ENCODE assay signal across 7 mouse cellular contexts in the genomic region with DNA sequence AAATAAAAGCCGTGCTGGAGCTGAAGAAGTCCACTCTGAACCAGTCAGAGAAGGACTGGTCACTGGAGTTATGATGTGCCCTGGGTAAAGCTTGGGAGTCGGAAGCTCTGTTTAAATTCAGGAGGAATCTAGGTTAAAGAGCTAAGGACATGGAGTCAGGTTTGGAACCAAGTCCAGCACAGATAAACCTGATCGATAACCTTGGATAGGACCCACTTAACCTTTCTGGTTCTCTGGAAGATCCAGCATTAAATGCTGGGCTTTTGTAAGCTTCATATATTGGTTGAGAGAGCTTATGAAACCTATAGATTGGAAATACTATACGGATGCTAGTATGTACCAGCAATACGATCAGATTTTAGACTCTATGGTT. TPM values are rescaled to one million over a fixed set of nuclear protein-coding genes. Genes with fewer than 3 reads are reported as not detected.
DNase-seq lines count a peak whose midpoint lies in the region; ATAC-seq lines count a peak whose summit lies in the region.

No protein-coding gene starts in this region.

- 28% methylated on average over 5 of the region's 5 CpGs for WGBS in forebrain, embryonic 13.5 days
- WGBS in limb, embryonic 15.5 days, result 22% methylated on average over 5 of the region's 5 CpGs
- 19% methylated on average over 5 of the region's 5 CpGs for WGBS in stomach, embryonic 16.5 days

- H3K36me3 ChIP-seq in megakaryocyte, embryonic 14.5 days (replicated peaks; ENCODE audit: low read length), result peaks cover 2% of the 10 kb centered on the region
- peaks cover 5% of the 10 kb centered on the region; the same call in 1 of the 2 replicates for H3K36me3 ChIP-seq in forebrain, embryonic 13.5 days (ENCODE audit: poor library complexity, severe bottlenecking)
- no peaks in the 10 kb centered on the region; the same call in 1 of the 2 replicates for H3K36me3 ChIP-seq in limb, embryonic 15.5 days
- H3K36me3 ChIP-seq in stomach, embryonic 16.5 days (ENCODE audit: control insufficient read depth, insufficient read depth, low read length), result no peaks in the 10 kb centered on the region

- peak overlapping the region; percentile 97 for H3K4me3 ChIP-seq in megakaryocyte, embryonic 14.5 days (replicated peaks)
- peak overlapping the region; percentile 85 for H3K4me3 ChIP-seq in forebrain, embryonic 13.5 days
- peak overlapping the region; percentile 74 for H3K4me3 ChIP-seq in limb, embryonic 15.5 days
- H3K4me3 ChIP-seq in stomach, embryonic 16.5 days (replicated peaks; ENCODE audit: low read length), result peak overlapping the region; percentile 75

- peak overlapping the region; percentile 92 for H3K4me2 ChIP-seq in forebrain, embryonic 13.5 days
- H3K4me2 ChIP-seq in limb, embryonic 15.5 days, result peak overlapping the region; percentile 59
- peak overlapping the region; percentile 79 for H3K4me2 ChIP-seq in stomach, embryonic 16.5 days (ENCODE audit: low read depth, low read length)

- no peaks in the 10 kb centered on the region for H3K9me3 ChIP-seq in megakaryocyte, embryonic 14.5 days
- no peaks in the 10 kb centered on the region for H3K9me3 ChIP-seq in forebrain, embryonic 13.5 days (replicated peaks)
- no peaks in the 10 kb centered on the region for H3K9me3 ChIP-seq in limb, embryonic 15.5 days
- H3K9me3 ChIP-seq in stomach, embryonic 16.5 days (replicated peaks; ENCODE audit: control insufficient read depth, low read length), result no peaks in the 10 kb centered on the region

- H3K27me3 ChIP-seq in megakaryocyte, embryonic 14.5 days (replicated peaks), result no peaks in the 10 kb centered on the region
- no peaks in the 10 kb centered on the region for H3K27me3 ChIP-seq in forebrain, embryonic 13.5 days
- no peaks in the 10 kb centered on the region for H3K27me3 ChIP-seq in limb, embryonic 15.5 days
- H3K27me3 ChIP-seq in stomach, embryonic 16.5 days (ENCODE audit: control insufficient read depth, insufficient read depth, low read length), result no peaks in the 10 kb centered on the region

- H3K9ac ChIP-seq in forebrain, embryonic 13.5 days, result peak overlapping the region; percentile 89
- peak overlapping the region; percentile 63 for H3K9ac ChIP-seq in limb, embryonic 15.5 days
- peak overlapping the region; percentile 84 for H3K9ac ChIP-seq in stomach, embryonic 16.5 days (ENCODE audit: low read length)

- ATAC-seq in megakaryocyte, adult 5-6 weeks (ENCODE audit: poor library complexity, severe bottlenecking), result no peak
- ATAC-seq in forebrain, embryonic 13.5 days, result no peak
- no peak for ATAC-seq in limb, embryonic 15.5 days (ENCODE audit: insufficient number of reproducible peaks, low FRiP score, low TSS enrichment, low read depth)
- ATAC-seq in stomach, embryonic 16.5 days (ENCODE audit: insufficient read depth, low FRiP score), result no peak

- no peak for DNase-seq in cerebellum, adult 18-20 months
- no peak for DNase-seq in adrenal gland, adult 8-10 months

- peak overlapping the region; percentile 67; the same call in 1 of the 2 replicates for H3K27ac ChIP-seq in forebrain, embryonic 13.5 days
- H3K27ac ChIP-seq in limb, embryonic 15.5 days, result peak overlapping the region; percentile 65; the same call in 1 of the 2 replicates
- no peak overlapping the region for H3K27ac ChIP-seq in stomach, embryonic 16.5 days (ENCODE audit: low read length)

- H3K4me1 ChIP-seq in megakaryocyte, embryonic 14.5 days, result peaks cover 39% of the 10 kb centered on the region
- peaks cover 31% of the 10 kb centered on the region for H3K4me1 ChIP-seq in forebrain, embryonic 13.5 days
- peaks cover 7% of the 10 kb centered on the region for H3K4me1 ChIP-seq in limb, embryonic 15.5 days
- H3K4me1 ChIP-seq in stomach, embryonic 16.5 days (ENCODE audit: control insufficient read depth, insufficient read depth, low read length), result peaks cover 16% of the 10 kb centered on the region

RNA-seq across cellular contexts. Expression of gene Fam222b, which starts 0.7 kb away (rescaled TPM):
- polyA plus RNA-seq in megakaryocyte, embryonic 14.5 days (2012; ENCODE audit: insufficient read depth, low replicate concordance), result 32.0 and 49.0 TPM in 2 replicates
- 24.0 and 28.2 TPM in 2 replicates for total RNA-seq in megakaryocyte, adult 5-6 weeks (2015)
- 8.5 and 9.1 TPM in 2 replicates for total RNA-seq in megakaryocyte, adult 5-6 weeks (2017)
- 22.1 and 23.7 TPM in 2 replicates for polyA plus RNA-seq in forebrain, embryonic 13.5 days (2015; fragmentation: Nextera tagmentation; extraction: Ambion mirVana)
- polyA plus RNA-seq in limb, embryonic 15.5 days (2015; fragmentation: Nextera tagmentation; extraction: Ambion mirVana), result 10.5 and 13.2 TPM in 2 replicates
- polyA plus RNA-seq in stomach, embryonic 16.5 days (2015; fragmentation: Nextera tagmentation; extraction: Ambion mirVana), result 9.5 and 11.5 TPM in 2 replicates
- 10 to 100 TPM; 19.6 to 29.0 (median 22.4) TPM for total RNA-seq in adrenal gland, adult 8-10 months (2022)

RNA-seq across cellular contexts. Expression of gene Eral1, which starts 14.9 kb away (rescaled TPM):
- polyA plus RNA-seq in megakaryocyte, embryonic 14.5 days (2012; ENCODE audit: insufficient read depth, low replicate concordance), result 1.6 TPM in 1 of 2 replicates, not detected in the other
- 14.1 and 19.2 TPM in 2 replicates for total RNA-seq in megakaryocyte, adult 5-6 weeks (2015)
- total RNA-seq in megakaryocyte, adult 5-6 weeks (2017), result 20.9 and 22.1 TPM in 2 replicates
- polyA plus RNA-seq in forebrain, embryonic 13.5 days (2015; fragmentation: Nextera tagmentation; extraction: Ambion mirVana), result 33.0 and 36.6 TPM in 2 replicates
- 30.6 and 33.7 TPM in 2 replicates for polyA plus RNA-seq in limb, embryonic 15.5 days (2015; fragmentation: Nextera tagmentation; extraction: Ambion mirVana)
- polyA plus RNA-seq in stomach, embryonic 16.5 days (2015; fragmentation: Nextera tagmentation; extraction: Ambion mirVana), result 28.3 and 29.0 TPM in 2 replicates
- 10 to 100 TPM; 32.2 to 39.5 (median 37.2) TPM for total RNA-seq in adrenal gland, adult 8-10 months (2022)

RNA-seq across cellular contexts. Expression of gene Flot2, which starts 57.4 kb away (rescaled TPM):
- polyA plus RNA-seq in megakaryocyte, embryonic 14.5 days (2012; ENCODE audit: insufficient read depth, low replicate concordance), result 2.2 and 9.5 TPM in 2 replicates
- 82.9 and 91.4 TPM in 2 replicates for total RNA-seq in megakaryocyte, adult 5-6 weeks (2015)
- total RNA-seq in megakaryocyte, adult 5-6 weeks (2017), result 140 and 141 TPM in 2 replicates
- 69.6 and 78.1 TPM in 2 replicates for polyA plus RNA-seq in forebrain, embryonic 13.5 days (2015; fragmentation: Nextera tagmentation; extraction: Ambion mirVana)
- polyA plus RNA-seq in limb, embryonic 15.5 days (2015; fragmentation: Nextera tagmentation; extraction: Ambion mirVana), result 56.1 and 67.6 TPM in 2 replicates
- 59.0 and 61.1 TPM in 2 replicates for polyA plus RNA-seq in stomach, embryonic 16.5 days (2015; fragmentation: Nextera tagmentation; extraction: Ambion mirVana)
- 100 to 1,000 TPM in 2 of 4 experiments, 10 to 100 TPM in 2; 86.1 to 115 (median 101) TPM for total RNA-seq in adrenal gland, adult 8-10 months (2022)

Comparison
In these comparisons a context has a peak if more than half of its experiments do, and no peak if none do; other contexts are left out.
1. RNA of gene Eral1, which starts 14.9 kb away (polyA plus RNA-seq): 33.0 to 36.6 TPM in forebrain, embryonic 13.5 days, 30.6 to 33.7 TPM in limb, embryonic 15.5 days and 28.3 to 29.0 TPM in stomach, embryonic 16.5 days; 1.6 TPM in megakaryocyte, embryonic 14.5 days; every median in the first group is over 10 times any median in the second.
2. Peak in every context shown above with its lines, with median percentiles within 50 percentile points of each other: H3K4me3 ChIP-seq, H3K4me2 ChIP-seq and H3K9ac ChIP-seq.